Mouse (Mus musculus): ENCODE data around the gene Btn2a2.

Btn2a2 gene

DNA sequence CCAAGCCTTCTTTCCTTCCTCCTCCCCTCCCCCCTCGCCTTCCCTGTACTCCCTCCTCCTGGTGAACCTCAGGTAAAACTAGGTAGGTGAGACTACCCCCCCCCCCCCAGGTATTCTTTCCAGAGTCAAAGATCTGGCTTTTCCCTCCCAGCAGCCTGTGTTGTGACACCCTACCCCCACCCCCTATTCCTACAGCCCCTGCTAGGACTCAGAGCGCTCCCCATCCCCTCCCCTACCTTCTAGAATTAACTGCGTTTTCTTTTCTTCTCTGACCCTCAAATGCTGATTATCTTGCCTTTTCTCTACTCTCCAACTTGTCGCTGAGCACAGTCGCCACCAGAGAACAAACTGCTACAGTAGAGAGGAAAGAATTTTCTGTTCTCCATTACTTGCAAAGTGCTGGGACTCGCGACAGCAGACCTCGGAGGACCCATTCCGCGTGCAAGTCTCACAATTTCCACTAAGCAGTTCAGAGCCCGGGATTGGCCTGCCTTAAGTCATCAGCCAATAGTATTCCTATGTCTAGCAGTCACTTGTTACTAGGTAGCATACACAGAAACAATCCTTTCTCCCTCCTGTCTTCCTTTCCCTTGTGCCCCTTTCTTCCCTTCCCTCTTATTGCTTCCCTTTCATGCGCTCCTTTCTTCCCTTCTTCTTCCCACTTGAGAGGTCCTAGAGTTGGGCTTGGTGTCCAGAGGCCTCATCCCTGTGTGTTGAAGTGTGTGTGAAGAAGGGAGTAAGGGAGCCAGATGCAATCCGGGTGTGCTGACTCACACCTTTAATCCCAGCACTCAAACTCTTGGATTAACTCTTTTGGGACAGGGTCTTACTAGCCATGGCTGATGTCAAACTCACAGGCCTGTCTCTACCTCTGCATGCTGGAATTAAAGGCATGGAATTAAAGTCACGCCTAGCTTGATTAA lies at the start of gene Btn2a2:
Gene Btn2a2 (minus strand): TSS at position 458 of the 923 bp plus-strand sequence.
- peak; percentile 80 for DNase-seq (ENCODE audit: low spot score)

DNA sequence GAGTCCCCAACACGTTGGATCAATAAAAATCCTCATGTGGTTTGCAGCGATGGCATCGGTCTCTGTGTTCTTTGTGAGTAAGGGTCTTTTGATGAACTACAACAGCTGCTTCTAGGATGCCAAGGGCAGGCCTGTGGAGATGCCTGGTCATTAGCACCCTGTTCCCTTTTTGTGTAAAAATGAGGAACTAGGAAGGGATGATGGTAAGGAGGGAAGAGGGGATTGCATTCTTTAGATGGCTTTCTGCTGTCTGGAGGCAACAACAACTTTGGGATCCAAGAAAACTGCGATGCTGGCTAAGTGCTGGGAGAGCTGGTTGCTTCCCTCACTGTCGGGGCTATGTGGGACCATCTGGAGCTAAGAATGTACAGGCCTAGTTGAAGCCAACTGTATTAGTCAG lies 49.6 kb upstream of the Btn2a2 start:
- no peak for DNase-seq (ENCODE audit: low spot score)

DNA sequence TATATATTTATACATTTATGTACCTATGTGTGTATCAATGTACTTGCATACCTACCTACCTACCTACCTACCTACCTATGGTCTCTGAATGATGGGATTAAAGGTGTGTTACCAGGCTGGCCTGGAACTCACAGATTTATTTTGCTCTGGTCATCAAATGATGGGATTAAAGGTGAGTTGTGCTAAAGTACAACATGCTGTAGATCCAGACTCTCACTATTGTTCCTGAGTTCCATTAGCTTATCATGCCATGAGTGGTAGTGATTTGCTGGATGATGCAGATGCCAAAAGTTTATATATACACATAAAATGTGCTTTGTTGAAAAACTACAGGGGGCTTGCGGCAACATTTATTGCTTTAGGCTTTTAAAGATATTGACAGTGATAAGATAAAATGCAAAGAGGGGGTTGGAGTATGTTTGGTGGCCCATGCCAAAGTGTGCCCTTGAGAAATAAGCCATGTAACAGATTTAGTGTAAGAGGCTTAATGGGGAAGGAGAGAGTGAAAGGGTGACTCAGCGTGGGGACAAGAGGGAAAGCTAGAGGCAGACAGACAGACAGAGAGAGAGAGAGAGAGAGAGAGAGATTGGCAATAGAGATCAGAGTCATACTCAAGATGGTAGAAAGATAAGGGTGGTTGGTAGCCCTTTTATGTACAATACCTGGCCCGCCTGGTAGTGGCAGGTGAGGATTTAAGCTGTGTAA lies 48.5 kb upstream of the Btn2a2 start:
- no peak for DNase-seq (ENCODE audit: low spot score)

DNA sequence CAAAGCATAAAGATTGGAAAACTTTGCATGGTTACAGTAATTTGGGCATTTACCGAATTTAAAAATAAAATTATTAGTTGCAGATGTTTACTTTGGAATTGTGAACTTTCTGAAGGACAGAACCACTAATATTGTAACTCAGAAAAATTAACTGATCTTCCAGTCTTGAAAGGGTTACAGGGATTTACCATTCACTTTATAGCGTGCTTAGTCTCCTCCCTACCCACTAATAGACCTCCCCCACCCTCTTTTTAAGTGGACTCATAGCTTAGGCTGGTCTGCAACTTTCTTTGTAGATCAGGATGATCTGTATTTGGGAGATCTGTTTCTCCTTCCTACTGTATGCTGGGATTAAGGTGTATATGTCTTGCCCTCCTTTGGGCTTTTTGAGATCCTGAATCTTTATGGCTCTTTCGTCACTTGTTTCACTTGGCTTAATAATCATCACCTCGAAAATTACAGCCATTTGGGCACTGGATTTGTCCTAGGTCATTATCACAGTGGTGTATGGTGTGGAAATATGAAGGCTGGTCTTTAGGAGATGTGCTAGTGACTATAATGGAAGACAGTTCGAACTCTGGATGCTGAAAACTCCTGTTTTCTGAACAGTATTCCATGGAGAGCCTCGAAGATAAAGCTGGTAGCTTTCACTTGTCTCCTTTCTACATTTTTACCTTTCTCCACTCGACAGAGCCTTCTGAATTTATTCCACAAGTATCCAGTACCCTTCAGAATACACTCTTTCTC lies 47.6 kb upstream of the Btn2a2 start:
- no peak for DNase-seq (ENCODE audit: low spot score)

DNA sequence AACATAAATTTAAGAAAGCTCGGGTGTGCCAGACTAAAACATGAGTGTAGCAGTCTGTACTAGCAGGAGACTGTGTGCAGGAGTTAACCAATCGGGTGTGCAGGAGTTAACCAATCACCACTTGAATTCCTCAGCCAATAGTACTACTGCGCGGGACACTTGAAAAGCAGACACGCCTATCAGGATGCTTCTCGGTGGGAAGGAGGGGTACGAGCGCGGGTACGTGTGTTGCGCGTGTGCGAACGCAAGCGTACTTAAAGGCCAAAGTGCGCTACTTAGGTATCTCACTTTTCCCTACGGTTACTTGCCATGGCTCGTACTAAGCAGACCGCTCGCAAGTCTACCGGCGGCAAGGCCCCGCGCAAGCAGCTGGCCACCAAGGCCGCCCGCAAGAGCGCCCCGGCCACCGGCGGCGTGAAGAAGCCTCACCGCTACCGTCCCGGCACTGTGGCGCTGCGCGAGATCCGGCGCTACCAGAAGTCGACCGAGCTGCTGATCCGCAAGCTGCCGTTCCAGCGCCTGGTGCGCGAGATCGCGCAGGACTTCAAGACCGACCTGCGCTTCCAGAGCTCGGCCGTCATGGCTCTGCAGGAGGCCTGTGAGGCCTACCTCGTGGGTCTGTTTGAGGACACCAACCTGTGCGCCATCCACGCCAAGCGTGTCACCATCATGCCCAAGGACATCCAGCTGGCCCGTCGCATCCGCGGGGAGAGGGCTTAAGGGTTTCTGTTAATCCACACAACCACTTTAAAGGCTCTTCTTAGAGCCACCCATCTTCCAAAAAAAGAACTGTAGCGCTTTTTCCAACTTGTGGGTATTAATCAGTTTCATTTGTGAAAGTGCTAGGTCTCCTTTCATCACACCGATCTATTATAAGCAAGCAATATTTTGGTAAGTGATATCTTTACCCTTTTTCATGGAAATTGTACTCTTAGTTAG lies 46.7 kb upstream of the Btn2a2 start, which contains the start of gene Hist1h3g:
Gene Hist1h3g (plus strand): TSS at position 286 of the 939 bp plus-strand sequence.
- peak; percentile 92 for DNase-seq (ENCODE audit: low spot score)

DNA sequence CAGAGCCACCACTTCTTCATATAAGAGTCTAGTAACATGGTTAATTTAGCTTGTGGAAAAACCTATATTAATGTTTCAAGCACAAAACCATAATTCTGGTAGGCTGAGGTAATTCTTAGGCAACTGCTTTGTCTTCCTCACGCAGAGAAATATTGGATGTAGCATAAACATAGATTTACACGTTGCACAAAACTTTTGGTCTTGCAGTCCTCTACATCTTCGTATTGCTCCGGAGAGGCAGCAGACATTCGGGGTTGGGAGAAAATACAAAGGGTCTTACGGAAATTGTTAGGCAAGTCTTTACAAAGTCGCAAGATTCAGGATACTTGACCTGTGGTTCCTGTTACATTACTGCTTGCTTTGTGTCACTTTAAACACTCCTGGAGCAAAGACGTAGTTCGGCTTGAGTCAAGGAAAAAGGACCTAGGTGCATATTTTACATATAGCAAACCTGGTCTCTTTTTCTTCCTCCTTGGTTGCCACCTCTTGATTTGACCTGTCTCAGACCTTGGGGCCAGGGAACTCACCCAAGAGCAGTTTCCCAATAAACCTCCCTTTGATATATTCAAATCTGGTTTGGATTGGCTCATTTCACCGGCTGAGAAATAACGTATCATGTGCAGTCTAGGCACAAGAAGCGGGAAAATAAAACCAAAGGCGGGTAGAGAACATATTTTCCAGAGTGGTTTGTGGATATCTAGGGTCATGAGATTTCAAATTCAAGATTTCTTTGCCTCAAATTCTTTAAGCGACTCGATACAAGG lies 45.9 kb upstream of the Btn2a2 start:
- DNase-seq (ENCODE audit: low spot score): no peak

DNA sequence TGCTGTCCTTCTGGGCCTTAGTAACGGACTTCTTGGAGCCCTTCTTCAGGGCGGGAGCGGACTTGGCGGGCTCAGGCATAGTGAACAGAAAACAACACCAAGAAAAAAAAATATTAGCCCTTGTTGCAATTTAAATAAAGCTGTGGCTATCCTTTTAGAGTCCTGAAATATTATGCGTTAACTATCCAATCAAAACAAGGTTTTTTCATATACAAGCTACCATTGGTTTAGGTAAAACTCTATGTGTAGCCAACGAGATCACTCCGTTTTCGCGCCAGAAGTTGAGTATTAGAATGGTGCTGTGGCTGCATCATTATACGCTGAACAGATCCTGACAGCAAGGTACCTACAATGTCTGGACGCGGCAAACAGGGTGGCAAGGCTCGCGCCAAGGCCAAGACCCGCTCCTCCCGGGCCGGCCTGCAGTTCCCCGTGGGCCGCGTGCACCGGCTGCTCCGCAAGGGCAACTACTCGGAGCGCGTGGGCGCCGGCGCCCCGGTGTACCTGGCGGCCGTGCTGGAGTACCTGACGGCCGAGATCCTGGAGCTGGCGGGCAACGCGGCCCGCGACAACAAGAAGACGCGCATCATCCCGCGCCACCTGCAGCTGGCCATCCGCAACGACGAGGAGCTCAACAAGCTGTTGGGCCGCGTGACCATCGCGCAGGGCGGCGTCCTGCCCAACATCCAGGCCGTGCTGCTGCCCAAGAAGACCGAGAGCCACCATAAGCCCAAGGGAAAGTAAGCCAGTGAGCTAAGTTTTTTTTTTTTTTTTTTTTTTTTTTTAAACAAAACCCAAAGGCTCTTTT lies 45.1 kb upstream of the Btn2a2 start, which contains the start of gene Hist1h2af:
Gene Hist1h2af (plus strand): TSS at position 347 of the 808 bp plus-strand sequence.
- peak; percentile 88 for DNase-seq (ENCODE audit: low spot score)

DNA sequence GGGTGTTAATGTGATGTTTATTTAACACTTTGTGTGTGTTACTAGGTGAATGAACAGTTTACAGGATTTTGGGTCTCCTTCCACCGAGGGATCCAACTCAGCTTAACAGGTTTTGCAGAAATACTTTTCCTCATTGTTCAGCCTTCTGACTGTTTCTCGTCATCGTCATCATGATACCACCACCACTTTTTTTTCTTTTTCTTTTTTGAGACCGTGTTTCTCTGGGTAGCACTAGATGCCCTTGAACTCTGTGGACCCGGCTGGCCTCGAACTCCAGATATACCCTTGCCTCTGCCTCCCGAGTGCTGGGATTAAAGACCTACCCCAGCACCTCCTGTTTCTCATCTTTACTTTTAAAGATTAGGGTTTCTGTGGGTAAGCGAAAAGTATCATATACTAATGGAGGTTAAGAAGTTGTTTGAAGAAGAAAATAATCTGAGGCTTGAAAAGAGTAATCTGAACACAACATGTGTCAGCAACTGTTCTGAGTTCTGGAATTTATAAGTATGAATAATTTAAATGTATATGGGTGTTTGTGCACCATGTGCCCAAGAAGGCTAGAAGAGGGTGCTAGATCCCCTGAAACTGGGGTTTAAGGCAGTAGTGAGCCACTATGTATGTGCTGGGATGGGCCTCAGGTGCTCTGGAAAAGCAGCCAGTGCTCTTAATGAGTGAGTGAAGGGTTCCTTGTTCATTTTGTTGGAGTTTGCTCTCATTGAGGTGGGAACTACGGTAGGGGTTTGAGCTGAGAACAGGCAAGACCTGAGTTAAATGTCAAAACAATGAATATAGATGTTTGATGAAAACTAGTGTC lies 43.8 kb upstream of the Btn2a2 start:
- DNase-seq (ENCODE audit: low spot score): no peak

DNA sequence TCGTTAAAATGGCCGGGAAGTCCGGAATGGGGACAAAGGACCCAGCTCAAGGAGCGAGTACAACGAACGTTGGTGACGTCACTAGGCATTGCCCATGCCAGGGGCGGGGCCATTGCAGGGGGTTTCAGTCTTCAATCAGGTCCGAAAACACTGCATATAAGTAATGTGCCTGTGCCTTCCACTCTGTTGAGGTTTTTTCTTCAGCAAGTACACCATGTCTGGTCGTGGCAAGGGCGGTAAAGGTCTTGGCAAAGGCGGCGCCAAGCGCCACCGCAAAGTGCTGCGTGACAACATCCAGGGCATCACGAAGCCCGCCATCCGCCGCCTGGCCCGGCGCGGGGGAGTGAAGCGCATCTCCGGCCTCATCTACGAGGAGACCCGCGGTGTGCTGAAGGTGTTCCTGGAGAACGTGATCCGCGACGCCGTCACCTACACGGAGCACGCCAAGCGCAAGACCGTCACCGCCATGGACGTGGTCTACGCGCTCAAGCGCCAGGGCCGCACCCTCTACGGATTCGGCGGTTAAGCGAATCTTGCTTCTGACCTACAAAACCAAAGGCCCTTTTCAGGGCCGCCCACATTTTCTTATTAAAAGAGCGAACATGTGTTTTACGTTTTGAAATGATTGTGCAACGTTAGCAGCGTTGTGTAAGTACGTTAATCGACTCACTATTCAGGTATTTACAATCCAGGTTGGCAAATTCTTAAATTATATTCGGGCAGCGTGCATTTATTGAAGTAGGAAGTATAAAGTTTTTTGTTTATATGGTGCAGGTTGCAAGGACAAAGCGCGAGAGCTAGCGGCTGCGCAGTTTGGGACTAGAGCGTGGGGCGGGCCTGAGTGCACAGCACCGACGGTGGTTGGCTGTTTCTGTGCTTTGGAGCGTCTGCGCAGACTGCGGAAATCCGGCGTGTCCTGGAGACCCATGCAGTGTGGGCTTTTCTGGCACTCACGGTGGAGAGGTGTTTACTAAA lies 42.5 kb upstream of the Btn2a2 start, which contains the start of gene Hist1h4h:
Gene Hist1h4h (plus strand): TSS at position 150 of the 975 bp plus-strand sequence.
- peak; percentile 100 for DNase-seq (ENCODE audit: low spot score)

DNA sequence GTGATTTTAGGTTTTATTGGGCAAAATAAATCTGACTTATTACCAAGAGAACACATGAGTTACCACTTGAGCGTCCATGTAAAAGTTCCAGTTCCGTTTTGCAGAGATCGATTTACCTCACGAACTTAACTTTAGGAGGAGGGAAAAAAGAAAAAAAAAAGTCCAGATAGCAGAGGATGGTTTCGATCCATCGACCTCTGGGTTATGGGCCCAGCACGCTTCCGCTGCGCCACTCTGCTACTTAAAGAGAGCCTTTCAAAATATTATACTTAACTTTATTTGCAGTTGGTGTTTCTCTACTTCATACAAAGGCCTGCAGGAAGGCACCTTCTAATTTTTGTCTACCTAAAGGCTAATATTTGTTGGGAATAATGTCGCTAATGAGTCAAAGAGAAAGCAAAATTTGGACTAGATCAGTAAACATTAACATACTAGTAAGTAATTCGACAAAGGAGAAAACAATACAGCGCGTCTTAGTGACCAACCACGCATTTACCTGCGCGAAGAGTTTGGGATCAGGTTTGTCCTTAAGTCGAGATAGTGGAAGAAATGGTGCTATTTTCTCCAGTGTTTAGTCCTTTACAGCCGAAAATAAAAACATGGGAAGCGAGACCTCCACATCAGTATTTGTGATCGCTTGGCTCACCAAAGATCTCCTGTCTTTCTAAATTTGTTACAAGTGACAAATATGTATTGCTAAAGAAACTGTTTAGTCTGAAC lies 41.7 kb upstream of the Btn2a2 start:
- peak; percentile 85 for DNase-seq (ENCODE audit: low spot score)

DNA sequence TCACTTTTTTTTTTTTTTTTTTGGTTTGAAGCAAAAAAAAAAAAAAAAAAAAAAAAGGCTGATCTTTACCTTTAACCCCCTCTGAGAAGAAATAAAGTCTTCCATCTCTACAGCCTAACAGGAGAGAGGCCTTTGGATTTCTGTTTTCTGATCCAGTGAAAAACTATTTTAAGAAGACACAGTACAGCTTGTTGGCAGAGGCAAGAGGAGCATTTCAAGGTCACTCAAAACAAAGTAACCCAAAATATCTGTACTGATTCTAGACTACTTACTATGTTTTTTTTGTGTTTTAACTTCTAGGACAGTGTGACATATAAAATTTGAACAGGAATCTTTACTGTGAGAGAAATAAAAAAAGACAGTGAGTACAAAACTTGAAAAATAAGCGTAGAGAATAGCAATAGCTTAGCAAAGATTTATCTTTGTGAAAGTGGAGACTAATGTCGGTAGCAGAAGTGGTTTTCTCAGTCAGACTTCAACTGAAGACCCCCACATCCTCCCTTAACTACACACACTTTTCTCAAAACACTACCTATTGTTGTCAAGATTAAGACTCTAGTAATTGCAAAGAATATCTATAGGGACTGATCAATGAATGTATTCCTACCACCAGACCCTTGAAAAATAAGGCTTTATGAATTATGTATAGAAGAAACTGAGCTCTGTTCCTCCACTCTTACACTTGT lies 41.0 kb upstream of the Btn2a2 start:
- no peak for DNase-seq (ENCODE audit: low spot score)

DNA sequence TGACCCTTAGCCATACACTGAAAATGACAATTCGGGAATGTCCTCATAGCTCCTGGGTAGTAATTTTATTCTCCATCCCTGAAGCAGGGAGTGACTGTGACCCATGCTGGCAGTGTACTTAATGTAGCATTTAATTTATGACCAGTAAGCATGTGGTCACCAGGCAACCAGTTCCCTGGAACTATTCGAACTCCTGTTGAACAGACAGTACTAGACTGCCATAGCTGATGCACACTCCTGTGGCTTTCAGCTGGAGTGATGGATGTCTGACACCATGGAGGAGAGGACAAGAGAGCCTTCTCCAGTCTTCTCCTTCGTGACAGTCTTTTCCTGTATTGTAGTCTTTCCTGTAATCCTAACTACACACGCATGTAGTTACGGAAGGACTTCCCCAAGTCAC lies 40.3 kb upstream of the Btn2a2 start:
- no peak for DNase-seq (ENCODE audit: low spot score)

DNA sequence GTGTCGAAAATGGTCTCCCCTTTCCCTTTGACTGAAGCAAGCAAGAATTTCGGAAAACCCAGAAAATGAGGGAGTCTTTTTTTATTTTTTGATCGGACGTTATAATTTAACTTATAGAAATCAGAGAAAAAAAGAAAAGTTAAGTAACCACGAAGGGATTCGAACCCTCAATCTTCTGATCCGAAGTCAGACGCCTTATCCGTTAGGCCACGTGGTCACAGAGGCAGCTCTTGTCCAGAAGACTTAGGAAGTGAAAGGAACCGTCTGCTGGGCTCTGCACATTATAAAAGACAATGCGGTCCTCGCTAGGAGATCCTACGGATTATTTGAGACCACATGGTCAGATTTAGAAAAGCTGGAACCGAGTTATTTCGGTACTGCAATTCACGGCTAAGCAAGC lies 37.7 kb upstream of the Btn2a2 start:
- DNase-seq (ENCODE audit: low spot score): peak; percentile 98

DNA sequence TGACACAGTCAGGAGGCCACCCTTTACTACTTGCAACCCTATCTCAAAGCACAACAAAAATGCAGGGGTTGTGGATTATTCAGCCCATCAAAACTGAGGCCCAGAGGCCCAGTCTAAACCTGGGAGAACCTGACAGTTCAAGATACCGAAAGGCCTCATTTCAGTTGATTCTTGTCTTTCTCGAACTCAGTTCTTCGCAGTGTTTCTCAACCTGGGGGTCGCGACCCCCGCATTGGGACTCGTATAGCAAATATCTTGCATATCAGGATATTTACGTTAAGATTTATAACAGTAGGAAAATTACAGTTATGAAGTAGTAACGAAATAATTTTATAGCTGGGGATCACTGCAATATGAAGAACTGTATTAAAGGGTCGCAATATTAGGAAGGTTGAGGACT lies 37.2 kb upstream of the Btn2a2 start:
- peak; percentile 69 for DNase-seq (ENCODE audit: low spot score)

DNA sequence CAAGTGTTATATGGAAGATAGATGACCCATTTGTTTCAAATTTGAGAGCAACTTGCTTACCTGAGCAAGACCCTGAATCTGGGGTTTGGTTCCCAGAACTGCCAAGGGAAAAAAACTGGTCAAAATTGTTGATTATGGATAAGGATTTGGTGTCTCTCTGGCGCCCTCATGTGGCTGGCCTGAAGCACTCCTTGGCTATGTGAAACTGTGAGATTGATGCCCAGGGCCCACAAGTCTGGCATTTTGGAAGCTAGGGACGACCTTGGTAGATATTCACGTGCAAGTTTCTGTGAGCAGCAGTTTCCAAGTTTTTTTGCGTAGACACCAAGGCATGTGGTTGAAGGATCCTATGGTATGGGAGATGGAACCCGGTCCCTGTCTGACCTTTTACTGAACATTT lies 36.0 kb upstream of the Btn2a2 start:
- peak; percentile 94 for DNase-seq (ENCODE audit: low spot score)

DNA sequence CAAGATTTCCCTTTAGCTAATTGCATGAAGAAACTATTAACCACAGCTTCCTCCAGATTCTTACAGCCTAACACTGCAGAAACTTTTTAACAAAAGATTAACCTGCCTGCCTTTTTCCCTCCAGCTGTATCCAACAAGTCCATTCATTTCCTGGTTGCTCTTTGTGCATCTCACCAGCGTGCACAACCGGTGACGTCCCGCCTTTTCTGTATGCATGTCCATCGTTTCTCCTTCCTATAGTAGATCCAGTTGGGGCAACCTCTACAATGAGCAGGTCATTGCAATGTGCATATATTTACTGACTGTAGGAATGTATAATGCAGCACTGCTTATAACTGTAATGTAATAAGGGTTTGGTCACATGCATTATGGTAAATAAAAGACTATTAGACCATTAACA lies 35.3 kb upstream of the Btn2a2 start:
- no peak for DNase-seq (ENCODE audit: low spot score)
